Mouse (Mus musculus) cerebellum, adult 8-10 months (tissue): ENCODE measurements around the gene Coasy.
"Not testable (repeated sequence)": the region's sequence is repeated elsewhere in the genome, so short reads cannot be mapped to it uniquely, and the experiment has no call there.

ENCODE experiments used
- DNase-seq: peaks from one replicate; pipeline ENCODE4 v3.0.0; 2022

Coasy gene

DNA sequence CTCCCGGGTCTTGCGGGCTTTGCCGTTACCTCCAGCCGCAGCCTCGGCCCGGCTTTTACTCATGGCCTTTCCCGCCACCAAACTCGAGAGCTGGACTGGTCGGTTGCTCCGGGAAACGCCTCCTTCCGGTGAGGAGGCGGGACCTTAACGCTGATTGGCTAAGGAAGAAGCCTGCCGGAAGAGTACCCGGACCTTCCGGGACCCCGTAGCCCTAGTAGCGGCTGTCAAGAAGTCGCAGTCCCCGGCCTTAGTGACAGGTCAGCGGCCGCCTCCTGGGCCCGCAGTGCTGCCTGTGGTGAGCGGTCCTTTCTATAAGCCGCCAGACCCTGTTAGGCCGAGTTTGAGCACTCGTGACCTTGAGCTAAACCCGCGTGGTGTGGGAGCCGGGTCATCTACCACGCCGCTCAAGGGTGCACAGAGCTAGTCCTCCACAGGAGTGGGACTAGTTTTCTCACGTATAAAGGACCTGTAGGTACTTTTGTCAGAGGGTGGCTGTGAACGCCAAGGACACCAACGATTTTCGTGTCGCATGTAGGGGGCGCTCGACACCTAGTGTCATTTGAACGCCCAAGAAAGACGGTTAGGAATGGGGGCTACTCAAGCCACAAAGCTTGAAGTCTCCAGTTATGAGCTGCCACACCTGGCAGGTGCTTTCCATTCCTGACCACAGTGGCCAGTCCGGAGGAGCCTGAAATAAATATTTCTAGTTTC, 13.1 kb downstream of the Coasy start, which contains the start of gene Psmc3ip:
Gene Psmc3ip, minus strand, starts transcription at position 123 of the 711 bp plus-strand sequence.
- peak; percentile 93 for DNase-seq

DNA sequence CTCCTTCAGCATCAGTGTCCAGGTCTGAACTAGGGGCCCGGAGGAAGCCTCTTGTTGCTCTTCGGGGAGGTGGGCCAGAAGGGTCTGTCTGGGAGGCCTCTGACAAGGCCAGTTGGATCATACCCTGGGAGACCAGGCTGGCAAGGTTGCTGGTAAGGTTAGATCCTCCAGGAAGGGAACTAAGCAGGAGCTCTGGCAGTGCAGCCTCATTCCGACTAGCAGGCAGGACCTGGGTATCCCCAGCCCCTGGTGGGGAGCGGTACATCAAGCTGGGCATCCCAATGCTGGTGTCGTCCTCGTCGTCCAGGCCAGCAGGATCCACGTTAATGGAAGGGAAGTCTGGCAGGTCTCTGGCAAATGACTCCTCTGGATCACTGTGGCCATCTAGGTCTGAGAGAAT, 15.9 kb downstream of the Coasy start:
- DNase-seq, result no peak

DNA sequence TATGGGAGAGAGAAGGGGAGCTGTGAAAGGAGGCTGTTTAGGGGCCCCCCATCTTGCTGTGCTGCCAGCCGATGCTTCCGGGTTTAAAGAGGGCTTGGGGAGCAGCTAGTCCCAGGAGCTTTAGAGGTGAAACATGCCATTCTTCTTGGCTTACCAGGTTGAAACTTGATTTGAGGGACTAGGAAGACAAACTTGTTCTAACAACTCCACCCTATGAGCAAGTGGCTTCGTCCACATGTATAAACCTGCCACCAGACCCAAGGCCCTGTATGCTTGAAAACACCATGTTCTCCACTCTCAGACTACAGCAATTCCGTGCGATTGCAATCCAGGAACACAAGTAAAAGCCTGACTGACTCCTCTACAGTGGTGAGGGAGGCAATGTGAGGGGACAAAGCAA, 20.6 kb downstream of the Coasy start:
- DNase-seq, result no peak

DNA sequence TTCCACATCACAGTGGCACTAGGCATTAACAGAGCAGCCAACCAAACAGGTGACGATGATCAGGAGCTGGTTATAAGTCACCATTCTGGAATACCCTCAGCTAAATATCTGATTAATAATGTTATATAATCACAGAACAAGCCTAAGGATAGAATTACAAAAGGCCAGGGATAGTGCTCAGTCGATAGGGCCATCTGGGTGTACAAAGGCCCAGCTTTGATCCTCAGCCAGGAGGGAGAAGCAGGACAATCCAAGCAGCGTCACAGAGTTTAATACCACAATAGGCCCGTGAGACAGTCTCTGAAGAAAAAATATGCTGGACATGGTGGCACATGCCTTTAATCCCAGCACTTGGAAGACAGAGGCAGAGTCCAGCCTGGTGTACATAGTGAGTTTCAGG, 27.0 kb downstream of the Coasy start:
- DNase-seq, result no peak

DNA sequence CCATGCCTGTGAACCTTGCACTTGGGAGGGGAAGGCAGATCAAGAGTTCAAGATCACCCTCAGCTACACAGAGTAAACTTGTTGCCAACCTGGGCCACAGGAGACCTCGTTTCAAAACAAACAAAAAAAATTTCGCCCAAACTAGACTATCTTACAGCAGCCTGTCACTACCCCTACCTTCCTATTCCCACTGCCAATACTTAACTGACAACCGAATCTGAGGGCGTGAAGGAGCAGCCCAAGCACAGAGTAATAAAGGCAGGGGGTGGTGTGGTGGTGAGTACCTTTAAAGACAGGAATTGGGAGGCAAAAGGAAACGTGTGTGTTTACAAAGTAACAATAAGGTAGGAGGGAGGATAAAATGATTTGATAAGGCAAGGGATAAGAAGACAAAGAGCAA, 28.3 kb downstream of the Coasy start:
- DNase-seq, result no peak

DNA sequence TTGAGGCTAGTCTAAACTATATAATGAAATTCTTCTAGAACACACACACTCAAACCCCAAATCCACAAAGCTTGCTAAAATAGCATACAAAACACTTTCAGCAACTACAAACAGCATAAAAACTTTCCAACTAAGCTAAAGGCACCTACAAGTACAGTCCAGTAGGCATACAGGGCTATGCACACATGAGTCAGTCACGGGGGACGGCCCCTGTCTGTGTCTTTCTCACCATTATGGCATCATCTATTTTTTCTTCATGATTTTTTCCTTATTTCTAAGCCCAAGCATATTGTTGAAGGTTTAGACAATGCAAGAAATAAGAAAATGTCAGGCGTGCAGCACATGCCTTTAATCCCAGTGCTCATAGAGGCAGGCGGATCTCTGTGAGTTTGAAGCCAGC, 28.8 kb downstream of the Coasy start:
- no peak for DNase-seq

DNA sequence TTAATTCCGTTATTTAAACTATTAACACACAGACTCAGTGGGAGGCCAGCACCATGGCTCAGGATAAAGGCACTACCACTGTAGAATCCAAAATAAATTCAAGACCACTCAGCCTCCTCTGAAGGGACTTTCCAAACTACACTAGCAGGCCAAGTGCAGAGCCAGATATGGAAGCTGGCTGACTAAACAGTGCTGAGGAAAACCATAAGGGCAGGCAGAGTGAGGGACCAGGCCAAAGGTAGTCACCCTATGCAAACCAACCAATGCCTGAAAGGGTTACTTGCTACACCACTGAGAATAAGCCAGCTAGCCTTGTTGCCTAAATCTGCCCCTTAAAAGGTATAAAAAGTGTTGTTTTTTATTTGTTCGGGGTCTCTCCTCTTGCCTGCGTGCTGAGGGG, 29.8 kb downstream of the Coasy start:
- no peak for DNase-seq

DNA sequence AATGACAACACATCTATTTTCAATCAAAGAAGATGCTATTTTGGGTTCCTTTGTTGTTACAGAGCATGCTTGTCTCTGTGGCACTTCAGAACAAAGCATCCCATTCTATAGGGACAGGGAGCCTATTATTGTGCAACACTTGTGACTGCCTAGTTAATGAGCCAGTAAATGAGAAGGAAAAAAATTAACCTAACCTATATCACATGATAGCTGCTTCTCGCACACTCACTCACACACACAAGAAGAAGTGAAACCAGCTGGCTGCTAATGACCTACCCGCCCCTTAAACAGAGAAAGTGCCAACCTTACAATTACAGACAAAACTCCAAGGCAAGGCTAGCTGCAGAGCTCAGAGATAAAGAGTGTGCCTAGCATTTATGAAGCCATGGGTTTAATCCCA, 33.2 kb downstream of the Coasy start:
- no peak for DNase-seq

DNA sequence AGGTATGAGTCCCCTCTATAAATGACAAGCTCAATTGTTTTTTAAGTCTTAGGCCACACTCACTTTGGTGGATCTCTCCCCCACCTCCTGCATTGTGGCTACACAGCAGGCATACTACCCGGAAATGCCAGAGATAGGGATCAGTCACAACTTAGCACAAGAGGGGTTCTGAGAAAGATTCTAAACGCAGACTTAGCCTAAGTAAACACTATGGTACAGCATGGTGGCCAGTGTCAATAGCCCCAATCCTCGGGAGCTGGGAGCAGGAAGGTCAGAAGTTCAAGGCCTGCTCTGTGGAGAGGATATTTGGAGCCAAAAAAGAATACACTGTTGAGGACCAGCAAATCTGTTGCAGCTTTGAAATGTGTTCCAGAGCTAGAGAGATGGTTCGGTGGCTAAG, 35.7 kb downstream of the Coasy start:
- no peak for DNase-seq

DNA sequence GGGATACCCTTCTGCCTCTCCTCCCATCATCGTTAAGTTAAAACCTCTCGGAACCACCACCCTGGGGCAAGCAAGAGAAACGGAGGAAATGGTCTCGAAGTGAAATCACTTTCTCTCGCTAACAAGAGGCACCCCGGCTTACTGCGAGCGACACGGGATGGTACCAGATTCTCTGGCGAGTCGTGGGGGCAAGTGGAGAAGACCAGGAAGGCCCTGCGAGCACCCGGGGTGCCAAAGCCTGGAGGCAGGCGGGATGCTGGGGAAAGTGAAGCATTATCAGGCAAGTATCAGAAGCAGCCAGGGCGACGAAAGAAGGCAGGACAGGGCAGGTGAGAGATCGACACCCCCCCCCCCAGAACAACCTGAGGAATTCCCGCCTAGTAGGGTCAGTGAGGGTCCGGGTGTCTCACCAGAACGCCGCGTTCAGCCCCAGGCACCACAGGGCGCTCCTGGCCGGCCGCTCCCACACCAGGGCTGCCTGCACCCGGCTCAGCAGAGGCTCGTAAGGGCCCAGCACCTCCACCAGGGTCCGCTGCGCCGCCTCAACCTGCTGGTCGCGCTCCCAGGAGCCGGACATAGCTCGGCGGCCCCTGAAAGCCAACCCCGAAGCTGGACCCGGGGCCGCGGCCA, 36.9 kb downstream of the Coasy start:
- DNase-seq, result no peak

DNA sequence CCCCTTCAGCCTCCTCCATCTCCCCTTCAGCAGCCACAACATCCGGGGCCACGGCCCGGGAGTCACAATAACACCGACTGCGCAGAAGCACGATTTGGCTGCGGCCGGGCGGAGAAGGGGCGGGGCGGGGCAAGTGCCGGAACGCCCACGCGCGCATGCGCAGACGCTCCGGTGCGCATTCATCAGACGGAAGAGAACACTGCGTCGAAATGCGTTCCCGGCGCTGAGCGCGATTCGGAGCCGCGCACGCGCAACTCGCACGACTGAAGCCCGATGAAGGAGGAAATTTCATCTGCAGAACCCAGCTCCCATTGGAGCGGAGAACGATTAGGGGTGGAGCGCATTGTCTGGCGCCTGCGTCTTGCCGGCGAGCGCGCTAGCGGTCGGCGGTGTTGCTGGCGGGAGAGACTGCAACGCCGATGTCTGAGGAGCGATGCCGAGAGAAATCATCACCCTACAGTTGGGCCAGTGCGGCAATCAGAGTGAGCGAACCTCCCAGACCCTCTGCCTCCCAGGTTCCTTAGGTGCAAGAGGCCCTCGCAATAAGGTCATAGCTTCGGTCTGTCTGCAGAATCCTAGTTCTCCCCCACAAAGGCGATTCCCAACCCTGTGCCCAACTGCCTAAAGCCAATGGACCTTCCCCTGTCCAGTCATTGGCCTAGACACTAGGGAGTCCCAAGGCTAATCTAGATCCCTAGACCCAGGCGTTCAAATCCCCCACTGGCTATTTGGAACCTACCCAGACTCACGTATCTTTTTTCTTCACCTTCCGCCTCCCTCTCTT, 37.6 kb downstream of the Coasy start, which contains the start of the genes Retreg3 and Tubg1:
Gene Retreg3, minus strand, starts transcription at position 133 of the 784 bp plus-strand sequence.
Gene Tubg1, plus strand, starts transcription at position 178 of the 784 bp plus-strand sequence.
- peak; percentile 99 for DNase-seq

DNA sequence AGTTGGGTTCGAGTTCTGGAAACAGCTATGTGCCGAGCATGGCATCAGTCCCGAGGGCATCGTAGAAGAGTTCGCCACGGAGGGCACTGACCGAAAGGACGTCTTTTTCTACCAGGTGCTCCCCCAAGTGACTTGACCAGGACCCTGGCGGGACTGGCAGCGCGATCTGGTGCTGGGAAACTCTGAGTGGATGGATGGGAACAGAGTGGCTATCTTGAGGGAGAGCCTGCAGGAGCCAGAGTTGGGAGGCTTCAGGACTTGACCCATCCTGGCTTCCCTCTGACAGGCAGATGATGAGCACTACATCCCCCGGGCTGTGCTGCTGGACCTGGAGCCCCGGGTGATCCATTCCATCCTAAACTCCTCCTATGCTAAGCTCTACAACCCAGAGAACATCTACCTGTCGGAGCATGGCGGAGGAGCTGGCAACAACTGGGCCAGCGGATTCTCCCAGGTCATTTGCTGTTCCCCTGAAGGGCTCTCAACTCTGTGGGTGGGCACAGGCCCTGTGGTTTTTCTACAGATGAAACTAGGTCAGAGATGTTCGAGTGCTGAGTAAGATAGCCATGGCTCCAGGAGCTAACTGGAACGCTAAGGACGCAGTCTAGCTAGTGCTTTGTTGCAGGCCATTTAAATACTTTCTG, 38.3 kb downstream of the Coasy start:
- no peak for DNase-seq

DNA sequence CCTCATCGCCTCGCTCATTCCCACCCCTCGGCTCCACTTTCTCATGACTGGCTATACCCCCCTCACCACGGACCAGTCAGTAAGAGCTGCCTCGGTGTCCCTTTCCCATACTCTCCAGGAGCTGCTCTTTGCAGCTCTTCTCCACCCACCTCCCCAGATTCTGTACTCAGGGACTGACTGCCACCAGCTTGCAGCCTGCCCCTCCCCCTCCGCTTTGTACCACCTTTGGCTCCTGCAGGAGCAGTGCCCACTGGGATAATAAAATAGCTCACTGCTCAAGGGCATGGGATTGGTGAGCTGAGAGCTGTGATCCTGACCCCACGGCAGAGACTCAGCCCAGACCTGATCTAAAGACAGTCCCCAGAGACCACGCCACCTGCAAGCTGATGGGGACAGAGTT, 42.1 kb downstream of the Coasy start:
- not testable (repeated sequence) for DNase-seq

DNA sequence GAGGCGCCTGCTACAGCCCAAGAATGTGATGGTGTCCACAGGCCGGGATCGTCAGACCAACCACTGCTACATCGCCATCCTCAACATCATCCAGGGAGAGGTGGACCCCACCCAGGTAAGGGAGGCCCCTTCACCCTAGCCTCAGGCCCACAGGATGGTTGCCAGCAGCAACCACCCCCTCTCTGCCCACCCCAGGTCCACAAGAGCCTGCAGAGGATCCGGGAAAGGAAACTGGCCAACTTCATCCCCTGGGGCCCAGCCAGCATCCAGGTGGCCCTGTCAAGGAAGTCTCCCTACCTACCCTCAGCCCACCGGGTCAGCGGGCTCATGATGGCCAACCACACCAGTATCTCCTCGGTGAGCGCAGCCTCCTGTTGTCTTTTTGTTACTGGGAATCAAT, 42.6 kb downstream of the Coasy start:
- not testable (repeated sequence) for DNase-seq

DNA sequence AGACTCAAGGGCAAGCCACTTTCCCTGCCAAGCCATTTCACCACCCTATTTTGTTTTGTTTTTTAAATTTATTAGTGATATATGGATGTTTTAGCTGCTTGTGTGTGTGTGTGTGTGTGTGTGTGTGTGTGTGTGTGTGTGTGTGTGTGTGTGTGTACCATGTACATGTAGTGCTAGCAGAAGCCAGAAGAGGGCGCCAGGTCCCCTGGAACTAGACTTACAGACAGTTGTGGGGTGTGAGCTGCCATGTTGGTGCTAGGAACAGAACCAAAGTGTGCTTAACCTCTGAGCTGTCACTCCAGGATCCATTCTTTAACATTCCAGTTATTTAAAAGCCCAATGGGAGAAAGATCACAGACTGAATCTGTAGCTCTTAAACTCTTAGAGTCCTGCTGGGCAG, 44.7 kb downstream of the Coasy start:
- DNase-seq, result no peak

DNA sequence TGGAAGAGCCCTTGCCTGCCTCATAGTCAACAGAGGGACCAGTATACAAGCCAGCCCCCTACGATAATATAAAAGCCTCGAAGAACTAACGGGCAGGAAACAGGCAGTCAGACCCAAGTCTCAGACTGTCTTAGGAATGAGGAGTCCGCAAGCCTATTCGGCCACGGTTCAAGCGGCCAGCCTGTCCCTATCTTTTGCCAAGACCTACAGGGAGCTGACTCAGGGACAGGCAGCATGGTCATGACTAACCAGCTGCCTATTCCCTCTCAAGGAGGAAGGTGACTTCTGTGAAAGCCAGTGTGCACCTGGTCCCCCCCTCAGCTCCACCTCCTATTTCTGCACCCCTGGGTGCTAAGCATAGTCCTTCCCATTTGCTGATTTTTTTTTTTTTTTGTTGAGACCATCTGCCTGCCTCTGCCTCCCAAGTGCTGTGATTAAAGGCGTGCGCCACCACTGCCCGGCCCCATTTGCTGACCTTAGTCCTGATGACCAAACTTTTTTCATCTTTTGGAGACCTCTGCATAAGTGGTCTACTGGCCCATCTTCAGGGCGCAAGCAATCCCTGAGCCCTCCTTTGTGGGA, 46.7 kb downstream of the Coasy start:
- peak; percentile 73 for DNase-seq

DNA sequence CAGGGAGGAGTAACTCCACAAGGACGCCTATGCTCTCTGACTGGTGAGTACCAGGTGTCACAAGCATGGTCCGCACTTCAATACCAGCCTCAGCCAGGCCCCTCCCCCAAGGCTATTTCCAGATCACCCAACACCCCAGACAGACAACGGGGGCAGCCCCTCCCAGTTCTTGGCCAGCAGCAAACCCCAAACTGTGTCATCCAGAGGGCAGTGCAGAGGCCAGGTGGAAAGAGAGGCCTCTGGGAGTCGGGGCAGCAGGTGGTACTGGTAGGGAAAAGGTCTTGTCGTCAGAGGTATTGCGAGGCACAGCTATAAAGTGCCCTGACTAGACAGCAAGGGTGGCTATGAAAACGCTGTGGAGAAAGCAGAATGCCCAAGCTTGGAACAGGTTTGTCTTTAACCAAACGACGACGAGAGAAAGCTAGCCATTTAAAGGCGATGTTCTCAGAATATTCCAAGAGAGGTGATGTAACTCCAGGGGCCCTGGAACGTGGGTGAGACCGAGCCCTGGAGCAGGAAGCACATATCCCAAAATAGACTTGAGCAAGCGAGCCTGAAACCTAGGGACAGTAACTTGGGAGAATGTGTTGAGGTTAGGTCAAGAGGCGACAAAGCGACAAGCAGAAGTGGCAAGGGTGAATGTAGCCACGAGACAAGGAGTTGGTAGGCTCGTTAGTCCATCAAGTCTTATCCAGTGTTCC, 47.8 kb downstream of the Coasy start:
- no peak for DNase-seq

DNA sequence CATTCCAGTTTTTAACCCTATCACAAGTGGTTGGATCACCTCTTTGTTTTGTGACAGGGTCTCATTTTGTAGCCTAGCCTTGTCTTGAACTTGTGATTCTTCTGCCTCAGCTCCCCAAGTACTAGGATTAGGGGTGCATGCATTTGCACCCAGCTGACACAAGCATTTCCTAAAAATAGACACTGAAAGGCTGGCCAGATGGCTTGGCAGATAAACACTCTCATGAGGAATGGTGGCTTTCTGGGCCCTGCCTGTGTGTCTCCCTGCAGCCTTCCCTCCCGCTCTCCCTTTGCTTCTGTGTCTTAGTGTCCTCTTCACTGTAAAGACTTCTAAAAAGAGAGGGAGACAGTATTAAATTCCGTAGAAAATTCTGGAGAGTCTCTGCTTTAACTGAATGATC, 48.8 kb downstream of the Coasy start:
- peak; percentile 59 for DNase-seq

DNA sequence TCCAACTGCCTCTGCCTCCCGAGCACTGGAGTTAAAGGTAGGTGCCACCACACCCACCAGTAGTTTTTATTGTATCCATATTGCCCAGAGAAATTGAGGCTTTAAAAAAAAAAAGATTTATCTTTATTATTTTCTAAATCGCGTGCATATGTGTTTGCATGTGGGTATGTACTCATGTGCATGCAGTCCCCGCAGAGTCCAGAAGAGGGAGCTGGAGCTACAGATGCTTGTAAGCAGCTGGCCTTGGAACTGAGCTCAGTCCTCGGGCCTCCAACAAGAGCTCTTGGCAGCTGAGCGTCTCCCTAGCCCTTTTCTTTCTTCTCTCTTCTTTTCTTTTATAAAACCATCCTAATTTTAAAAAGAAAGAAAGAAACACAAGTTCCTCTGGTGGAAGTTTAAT, 49.3 kb downstream of the Coasy start:
- DNase-seq, result no peak

DNA sequence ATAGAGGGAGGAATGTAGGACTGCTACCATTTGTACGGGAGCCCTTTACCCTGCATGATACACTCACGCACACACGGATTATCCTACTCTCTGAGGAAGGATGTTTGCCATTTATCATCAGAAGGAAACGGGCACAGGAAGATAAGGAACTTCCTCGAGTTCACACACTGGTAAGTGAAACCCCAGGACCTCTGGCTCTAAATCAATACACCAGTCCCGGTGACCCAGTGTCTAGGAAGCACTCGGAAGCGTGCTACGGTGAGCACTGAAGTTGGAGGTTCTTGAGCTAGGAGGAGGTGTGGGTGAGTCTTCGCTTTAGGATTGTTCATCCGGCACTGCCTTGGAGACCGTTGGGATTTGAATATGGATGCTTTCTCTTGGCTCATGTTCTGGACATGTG, 50.7 kb downstream of the Coasy start:
- no peak for DNase-seq

DNA sequence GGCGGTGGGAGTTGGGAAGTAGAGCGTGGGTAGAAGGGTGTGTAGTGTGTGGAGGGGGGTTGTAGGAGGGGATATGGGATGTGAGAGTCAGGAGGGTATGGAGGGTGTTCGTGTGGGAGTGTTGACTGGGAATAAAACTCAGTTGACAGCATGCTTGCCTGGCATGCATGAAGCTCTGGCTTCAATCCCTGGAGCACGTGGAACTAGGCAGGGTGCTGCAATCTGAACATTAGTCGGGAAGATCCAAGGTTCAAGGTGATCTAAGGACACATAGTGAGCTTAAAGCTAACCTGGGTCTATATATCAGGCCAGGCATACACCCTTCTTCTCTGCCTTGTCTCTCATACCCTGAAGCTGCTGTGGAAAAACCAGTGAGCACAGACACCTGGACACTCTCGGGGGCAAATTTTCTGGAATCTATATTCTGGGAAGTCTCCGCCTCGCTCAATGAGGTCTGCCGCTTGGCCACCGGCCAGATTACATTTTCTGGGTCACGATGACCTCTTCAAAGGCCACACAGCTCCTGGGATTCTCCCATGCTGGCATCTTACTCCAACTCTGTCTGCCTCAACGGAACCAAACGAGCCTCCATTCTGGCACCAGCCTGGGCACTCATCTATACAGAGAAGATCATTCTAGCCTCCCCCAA, 52.0 kb downstream of the Coasy start:
- no peak for DNase-seq
